Mouse (Mus musculus) thymus, postnatal 36 days (tissue): ENCODE results near the gene Mag.
"Not testable (repeated sequence)": the region's sequence is repeated elsewhere in the genome, so short reads cannot be mapped to it uniquely, and the experiment has no call there.

Source experiments
- DNase-seq, 2 experiments: peaks; one replicate each; pipeline ENCODE4 v3.0.0; 2022; ENCODE audit warnings: mixed read lengths in 2 of 2

Mag gene

GRCm38 (mm10) chr7:30914732-30915131 lies at the start of gene Mag:
Mag (minus strand) TSS chr7:30914873.
- DNase-seq: no peak

DNA sequence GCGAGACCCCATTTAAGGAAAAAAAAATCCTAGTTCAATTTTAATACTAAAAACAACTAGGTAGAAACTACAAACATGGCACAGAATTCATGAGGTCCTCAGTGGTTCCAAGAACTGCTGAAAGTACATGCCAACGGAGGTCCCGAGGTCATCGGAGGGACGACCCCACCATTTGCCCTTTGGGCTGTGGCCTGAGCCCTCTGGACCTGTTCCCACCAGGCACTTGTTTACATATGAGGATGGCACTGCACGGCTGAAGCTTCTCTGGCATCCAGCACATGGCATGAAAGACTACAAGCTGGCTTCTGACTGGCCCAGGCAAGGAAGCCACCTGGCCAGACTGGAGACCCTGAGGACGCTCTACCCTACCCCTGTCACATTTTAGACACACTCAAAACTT lies 49.7 kb upstream of the Mag start:
- DNase-seq: no peak

DNA sequence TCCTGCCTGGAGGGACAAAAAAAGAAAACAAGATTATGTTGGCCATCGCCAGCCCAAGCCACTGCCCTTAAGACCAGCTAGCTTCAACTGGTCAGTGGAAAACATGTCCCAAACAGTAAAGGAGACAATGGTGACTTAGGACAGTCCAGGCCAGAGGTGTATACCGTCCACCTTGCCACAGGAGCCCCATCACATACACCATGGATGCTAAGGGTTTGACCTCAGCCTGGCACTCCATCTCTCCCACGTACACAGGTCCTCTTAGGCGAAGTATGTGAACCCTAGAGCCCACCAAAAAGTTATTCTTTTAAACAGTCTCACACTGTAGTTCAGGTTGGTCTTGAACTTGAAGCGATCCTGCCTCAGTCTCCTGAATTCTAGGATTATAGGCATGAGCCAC lies 48.2 kb upstream of the Mag start:
- DNase-seq: no peak

DNA sequence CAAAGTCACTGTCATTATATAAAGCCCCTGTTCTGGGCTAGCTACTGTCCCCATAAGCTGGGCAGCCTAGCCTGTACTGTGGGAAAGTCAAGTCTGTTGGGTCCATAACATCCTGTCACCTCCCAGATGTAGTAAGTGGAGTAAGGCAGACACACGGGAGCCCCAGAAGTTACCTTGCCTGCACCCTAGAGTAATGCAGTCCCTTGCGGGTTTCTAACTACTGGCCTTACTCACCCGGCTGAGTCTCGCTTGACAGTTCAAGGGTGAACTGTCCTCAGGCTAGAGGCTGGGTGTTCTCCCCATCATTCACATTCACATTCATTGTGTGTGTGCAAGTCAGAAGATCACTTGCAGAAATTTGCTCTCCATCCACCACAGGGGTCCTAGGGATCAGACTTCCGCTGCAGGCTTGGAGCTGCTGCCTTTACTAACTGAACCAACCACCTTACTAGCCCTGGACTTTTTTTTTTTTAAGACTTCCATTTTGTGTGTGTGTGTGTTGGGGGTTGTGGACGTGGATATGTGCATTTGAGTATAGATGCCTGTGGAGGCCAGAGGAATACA lies 45.2 kb upstream of the Mag start:
- no peak for DNase-seq

DNA sequence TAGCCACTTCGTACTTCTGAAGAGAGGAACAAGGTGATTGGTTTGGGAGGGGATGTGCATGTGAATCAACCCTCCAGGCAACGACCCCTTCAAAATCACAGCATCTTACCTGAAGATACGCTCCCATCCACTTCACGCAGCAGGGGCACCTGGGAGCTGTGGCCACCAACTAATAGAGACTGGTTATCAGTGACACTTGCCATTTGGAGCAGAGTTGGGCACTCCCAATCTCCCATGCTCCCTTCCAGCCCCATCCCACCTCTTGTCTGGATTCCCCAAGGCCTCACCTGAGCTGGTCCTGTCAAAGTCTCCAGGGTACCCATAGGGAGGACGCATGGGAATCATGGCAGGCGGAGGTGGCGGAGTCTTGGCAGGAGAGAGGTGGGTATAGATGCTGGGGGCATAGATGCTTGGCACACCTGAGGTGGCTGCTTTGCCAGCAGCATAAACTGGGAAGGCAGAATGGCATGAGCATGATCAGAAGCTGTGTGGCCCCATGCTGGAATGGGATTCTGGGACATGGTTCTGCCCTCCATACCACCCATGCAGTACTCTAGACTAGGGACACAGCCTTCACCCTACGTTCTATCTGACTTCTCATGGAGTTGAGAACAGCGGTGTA lies 44.3 kb upstream of the Mag start:
- no peak for DNase-seq

DNA sequence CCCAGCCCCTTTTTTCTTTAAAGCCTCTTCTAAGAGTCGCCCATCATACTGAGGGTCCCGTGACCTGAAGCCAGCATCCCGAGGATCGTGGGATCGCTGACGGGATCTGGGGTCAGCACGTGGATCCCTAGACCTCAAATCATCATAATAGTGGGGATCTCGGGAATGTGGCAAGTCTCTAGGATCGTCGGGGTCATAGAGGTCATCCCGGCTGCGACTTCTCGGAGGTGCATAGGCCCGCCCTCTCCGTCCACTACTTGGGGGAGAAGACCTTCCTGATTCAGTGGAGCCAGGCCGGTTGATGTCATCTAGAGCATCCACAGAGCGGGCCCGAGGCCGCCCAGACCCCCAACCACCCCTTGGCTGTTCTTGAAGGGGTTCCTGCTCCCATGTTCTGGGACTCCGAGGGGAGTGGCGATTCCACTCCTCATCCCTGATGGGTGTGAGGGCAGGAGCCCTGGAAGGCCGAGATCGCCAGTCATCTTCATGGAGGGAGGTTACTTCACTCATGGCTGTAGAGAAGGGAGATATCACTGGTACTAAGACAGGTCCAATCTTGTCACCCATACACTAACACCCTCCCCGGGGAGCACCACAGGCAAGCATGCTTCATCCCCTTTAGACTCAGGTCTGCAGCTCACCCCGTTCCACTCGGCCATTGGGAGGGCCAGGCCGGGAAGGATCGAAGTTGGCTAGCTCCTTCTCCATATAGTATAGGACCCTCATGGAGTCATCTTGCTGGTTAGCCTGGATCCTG lies 43.6 kb upstream of the Mag start:
- DNase-seq: peak in 1 of 2 experiments; percentile 45

DNA sequence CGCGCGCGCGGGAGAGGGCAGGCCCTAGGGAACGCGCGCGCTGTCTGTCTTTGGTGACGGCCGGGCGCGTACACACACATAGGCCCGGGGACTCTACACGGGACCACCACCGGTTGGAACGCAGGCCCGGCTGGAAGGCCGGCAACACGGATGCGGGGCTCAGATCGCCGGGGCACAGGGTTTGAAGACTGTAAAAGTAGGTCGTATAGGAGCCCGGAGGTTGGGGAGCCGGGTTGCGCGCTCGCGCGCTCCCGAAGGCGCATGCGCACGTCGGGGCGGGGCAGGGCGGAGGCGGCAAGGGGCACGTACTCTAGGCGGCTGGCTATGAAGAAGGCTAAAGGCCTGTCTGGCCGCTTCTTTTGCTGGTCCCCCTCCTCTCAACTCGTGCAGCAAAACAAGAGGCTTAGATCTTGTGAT lies 42.7 kb upstream of the Mag start:
- DNase-seq: peak; percentile 93 to 94

GRCm38 (mm10) chr7:30956756-30957366 lies 42.2 kb upstream of the Mag start, which contains the start of gene Usf2:
Usf2 (minus strand) TSS chr7:30956803.
- DNase-seq: peak; percentile 76 to 82

DNA sequence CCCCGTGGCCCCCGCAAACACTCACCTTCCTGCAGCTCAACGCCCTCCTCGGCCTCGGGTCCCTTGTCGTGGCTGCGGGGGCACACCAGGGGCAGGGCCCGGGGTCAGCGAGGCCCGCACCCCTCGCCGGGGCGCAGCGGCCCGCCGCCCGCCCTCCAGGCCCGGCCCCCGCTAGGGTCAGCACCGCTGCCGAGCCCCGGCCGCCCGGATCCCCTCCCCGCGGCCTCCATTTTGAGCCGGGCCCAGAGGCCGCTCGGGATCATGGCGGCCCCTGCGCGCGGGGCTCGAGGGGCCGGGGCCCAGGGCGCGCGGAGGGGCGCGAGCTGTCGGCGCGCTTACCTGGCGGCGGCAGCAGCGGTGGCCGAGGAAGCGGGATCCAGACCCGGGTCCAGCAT lies 41.7 kb upstream of the Mag start:
- no peak for DNase-seq

GRCm38 (mm10) chr7:30955584-30956356 lies 41.1 kb upstream of the Mag start:
- DNase-seq: peak; percentile 82

GRCm38 (mm10) chr7:30954971-30955520 lies 40.4 kb upstream of the Mag start:
- DNase-seq: no peak

DNA sequence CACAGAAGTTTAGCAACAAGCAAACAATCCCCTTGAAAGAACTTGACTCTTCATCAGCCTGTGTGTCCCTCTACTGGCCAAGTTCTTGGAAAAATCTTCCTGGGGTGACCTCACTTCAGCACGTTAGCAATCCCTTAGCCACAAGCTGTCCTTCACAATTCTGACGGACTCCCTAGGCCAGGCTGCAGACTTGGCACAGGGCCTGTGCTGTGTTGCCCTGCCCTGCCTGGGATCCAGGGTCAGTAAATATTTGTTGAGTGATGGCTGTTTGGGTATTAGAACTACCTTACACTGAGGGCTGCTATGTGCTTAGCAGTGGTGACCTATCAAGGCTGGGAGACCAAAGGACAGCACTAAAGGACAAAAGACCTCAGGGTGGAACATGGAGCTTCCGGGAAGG lies 39.4 kb upstream of the Mag start:
- no peak for DNase-seq

DNA sequence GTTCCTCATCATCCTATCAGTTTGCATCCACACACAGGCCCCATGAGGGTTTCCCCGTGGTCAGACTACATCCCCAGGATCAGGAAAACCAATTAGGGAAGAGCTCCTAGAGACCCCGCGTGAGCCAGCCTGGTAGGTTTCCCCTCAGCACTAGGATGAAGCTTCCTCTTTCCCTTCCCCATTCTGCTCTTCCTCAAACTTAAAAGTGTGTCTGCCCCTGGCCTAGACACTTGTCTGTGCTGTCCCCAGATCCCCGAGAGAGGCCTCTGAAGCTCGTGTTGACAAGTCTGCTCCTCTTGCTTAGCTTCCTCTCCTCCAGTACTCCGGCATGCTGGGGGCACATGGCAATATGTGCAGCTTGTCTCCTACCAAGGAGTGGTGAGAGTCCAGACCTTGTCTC lies 38.8 kb upstream of the Mag start:
- DNase-seq: no peak

GRCm38 (mm10) chr7:30952441-30953265 lies 38.0 kb upstream of the Mag start:
- no peak for DNase-seq

- not testable (repeated sequence) for DNase-seq
Observed at GRCm38 (mm10) chr7:30949902-30950301, 35.2 kb upstream of the Mag start.

DNA sequence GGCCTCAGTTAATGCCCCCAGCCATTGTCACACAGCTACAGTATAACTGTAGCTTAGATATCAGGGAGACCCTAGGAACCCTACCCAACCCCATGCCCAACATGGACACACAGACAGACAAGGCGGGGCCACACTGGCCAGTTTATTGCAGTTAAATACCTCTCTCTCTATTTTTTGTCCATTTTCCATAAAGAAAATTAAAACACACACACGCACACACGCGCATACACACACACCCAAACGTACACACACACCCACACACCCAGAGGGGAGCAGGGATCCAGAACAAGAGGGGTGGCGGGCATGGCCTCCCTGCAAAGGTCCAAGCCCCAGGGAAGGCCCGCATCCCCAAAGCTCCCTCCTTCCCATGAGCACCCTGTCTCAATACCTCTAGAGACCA lies 31.2 kb upstream of the Mag start:
- no peak for DNase-seq

DNA sequence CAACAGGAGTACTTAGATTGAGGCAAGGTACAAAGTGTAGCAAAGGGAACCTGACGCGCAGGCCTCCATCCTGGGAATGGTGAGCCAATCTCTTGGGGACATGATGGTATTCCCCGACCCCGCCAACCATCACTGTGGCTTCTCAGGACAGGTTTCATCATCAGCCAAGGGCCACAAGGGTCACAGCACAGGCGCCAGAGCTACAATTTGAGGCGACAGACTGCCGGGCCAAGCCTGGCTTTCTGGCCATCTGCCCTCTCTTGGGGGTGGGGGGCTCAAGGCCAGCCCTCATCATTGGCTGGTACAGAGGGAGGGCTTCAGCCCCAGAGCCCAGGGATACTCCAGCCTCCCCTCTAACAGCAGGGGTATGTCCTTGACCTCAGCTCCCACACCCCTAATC lies 30.8 kb upstream of the Mag start:
- not testable (repeated sequence) for DNase-seq

DNA sequence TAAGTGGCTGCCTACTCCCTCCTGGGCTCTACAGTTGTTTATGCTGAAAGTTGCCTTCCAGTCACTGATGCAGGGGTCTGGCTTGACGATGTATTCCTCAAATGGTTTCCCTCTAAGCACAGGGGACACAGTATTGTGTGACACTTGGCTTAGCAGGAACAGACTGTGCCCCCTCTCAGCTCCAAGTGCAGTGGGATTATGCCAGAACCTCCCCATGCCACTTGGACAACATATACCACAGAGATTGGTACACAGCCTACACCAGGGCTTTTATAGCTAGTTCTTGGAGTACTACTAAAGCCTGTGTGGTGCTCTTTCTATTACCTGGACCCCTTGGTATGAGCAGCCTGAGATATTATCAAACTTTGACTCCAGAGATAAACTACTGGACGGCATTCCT lies 30.0 kb upstream of the Mag start:
- not testable (repeated sequence) for DNase-seq

DNA sequence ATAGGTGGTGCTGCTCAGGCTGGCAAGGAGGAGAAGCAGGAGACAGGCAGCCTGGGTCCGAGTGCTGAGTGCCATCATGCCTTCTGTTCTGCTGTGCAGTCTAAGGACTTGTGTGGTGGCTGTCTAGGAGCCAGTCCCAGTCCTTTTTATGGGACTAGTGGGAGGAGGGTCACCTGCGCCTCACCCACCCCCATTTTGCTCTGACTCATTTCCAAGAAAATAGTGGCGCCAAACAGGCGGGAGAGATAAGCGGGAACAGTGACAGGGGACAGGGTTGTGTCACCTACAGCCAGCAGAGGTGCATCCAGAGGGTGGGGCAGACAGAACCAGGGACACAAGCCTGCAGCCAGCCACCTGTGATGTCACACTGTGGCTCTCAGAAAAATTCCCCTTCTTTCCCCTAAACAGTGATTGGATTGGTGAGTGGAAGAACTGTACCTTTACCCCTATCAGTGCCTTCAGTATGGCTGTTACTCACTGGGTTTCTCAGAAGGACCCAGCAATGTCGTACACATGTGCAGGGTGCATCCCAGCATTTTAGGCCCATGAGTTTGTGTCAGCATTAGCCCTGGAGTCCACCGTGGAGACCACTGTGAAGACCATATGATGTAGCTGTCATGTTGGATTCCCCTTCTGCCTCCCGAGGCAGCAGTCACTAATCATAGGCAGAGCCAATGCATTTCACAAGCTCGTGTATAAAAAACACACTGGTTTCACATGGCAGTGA lies 29.4 kb upstream of the Mag start, which contains the start of gene Hamp:
Gene Hamp (minus strand): TSS at position 124 of the 727 bp plus-strand sequence.
- no peak for DNase-seq

GRCm38 (mm10) chr7:30942365-30942764 lies 27.7 kb upstream of the Mag start:
- DNase-seq: not testable (repeated sequence)

GRCm38 (mm10) chr7:30940070-30940469 lies 25.4 kb upstream of the Mag start:
- DNase-seq: not testable (repeated sequence)
